Mouse (Mus musculus) frontal cortex, postnatal 14 days (tissue): ENCODE results near the gene Nav2.

ENCODE experiments used
- DNase-seq, 2 experiments: peaks; one replicate each; pipeline ENCODE4 v3.0.0; 2022; ENCODE audit warnings: low spot score in 2 of 2

The Nav2 gene

DNA sequence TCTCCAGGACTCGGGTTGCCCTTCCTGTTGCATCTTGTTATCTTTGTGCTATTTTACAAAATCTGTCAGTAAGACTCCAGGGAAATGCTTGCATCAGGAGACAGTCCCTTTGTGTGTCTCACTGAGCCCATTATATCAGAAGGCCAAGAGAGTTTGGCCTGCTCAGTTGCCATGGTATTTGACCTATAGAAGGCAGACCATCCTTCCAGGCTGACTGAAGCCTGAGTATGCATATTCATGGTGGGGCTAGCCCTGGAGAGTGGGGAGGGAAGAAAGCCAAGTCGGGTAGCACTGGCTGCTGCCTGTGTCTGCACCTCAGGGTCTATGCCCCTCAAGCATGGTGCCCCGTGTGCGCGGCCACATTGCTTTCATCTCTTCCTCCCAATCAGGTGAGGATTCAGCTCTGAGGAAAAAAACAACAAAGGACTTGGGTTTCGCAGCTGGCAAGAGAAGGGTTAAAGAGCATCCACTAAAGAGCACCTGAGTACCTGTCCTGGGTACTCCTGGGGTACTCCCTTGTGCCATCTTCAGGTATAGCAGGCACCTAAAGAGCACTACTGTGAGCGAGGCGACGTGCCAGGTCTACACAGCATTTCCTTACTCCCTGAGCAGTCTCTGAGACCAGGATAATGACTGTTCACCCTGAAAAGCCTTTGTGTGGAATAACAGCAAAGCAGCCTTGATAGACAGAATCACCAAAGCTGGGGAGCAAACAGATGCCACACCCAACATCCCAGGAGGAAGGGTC lies 144.5 kb downstream of the Nav2 start:
- DNase-seq: no peak

DNA sequence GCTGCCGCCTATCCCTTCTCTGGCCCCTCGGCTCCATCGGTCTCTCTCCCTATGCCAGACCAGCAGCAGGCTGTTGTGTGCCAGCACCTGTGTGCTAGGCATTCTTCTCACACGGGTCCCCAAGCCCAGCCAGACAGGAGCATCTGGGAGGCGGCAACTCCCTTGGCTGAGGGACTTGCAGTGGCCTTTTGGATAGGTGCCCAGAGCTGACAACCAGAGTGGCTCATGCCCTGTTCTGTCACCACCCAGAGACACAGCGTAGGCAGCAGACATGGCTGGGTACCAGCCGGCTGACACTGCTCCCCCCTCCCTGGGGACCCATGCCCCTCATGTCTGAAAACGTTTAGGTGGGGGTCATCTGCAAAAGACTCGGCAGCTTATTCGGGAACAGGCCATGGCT lies 146.8 kb downstream of the Nav2 start:
- DNase-seq: no peak

DNA sequence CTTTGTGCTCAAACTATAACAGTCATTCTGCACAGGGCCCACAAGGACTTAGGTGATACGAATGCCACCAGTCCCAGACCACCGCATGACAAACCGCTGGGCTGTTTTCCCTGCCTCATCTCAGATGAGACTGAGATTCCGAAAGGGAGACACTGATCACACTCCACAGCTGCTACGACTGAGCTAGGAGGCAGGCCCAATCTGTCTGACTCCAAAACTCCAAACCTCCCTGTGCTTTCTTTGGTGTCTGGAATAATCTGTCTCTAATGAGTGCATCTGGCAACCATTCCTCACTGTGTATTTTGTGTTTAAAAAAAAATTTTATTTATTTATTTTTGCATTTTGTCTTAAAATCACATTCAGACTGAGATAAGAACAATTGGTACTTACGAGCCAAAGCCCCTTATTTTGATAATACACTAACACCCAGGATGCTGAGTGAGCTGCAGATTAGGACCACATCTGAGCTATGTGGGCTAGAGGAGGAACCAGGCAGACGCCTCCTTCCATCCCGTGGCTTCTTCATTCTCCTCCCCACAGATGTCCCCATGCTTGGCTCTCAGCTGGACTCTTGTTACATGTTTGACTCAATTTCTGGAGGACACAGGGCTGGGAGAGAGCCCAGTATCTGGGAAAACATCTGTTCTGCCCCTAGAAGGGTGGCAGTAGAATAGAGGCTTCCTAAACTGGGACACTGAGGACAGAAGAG lies 149.9 kb downstream of the Nav2 start:
- no peak for DNase-seq

DNA sequence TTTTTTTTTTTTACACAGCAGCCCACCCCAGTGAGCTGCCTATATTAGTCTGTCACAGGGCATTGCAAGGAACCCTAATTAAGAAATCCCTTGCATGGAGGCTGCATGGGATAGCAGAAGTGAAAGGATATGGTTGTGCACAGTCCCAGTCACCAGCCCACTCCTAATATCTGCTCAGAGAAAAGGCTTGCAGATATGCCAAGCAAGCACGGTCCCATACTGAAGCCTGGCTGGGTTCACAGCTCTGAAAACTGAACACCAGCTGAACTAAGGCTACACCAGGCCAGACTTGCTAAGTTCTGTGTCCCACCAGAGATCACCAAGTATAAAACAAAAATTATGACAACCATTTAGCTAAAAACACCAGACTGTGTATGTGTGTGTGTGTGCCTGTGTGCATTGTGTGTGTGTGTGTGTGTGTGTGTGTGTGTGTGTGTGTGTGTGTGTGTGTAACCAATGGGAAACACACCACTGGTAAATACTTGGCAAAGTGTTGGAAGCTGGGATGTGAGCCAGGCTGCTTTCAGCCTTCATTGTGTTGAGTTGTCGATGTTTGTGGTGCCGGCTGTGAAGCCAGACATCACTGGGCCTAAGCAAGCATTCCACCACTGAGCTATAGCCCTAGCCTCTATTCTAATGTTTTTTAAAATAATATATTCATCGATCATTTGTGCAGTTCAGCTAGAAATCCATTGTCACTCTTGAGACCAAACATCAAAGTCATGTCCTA lies 156.4 kb downstream of the Nav2 start:
- no peak for DNase-seq

DNA sequence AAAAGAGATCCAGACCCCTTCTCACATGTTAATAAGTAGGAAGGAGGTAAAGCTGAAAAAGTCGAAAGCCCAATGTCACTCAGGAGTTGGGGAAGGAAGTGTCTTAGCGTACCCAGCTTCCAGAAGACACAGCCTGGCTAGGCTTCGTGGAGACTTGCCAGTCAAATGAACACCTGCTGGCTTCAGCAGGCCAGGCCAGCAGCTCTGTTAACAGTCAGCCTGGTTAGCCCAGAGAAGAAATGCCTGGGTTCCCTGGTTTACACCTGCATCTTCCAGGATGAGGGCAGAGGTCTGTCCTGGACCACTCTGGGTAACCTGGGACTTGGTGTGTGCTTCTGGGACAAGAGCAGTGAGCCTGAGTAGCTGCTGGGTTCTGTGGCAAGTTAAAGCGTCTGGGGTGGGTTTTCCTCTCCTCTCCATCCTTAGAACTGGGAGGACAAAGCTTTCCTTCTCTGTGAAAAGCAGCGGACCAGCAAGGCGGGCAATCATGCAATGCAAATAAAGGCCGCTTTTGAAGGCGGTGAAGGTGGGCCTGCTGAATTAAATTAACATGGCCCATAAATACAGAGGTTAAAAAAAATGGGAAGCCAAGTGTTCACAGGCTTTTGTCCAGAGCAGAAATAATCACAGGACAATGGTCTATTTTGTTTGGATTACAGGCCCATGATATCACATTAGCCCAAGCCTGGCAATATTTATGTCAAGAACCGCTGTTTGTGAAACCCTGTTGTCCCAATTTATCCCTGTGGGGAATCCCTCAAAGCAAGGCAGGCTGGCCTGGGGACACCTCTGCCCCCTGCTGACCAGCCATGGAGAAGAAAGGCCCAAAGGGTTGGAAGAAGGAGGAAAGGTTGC lies 157.3 kb downstream of the Nav2 start:
- DNase-seq: no peak

DNA sequence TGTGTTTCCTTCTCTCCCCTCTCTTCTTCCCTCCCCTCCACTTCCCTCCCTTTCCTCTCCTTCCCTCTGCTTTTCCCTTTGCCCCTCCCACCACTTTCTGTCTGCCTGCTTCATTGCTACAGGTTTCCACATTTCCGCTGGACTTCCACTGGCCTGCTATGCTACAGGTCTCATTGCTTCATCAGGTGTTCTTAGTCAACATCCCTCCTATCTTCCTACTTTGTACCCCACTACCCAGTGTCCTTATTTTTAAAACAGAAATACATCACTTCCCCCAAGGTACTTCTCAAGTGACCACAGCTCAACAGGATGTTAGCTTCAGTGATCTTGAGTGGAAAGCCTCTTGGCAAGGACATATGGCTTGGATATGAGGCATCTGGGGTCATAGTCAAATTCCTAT lies 158.3 kb downstream of the Nav2 start:
- no peak for DNase-seq

DNA sequence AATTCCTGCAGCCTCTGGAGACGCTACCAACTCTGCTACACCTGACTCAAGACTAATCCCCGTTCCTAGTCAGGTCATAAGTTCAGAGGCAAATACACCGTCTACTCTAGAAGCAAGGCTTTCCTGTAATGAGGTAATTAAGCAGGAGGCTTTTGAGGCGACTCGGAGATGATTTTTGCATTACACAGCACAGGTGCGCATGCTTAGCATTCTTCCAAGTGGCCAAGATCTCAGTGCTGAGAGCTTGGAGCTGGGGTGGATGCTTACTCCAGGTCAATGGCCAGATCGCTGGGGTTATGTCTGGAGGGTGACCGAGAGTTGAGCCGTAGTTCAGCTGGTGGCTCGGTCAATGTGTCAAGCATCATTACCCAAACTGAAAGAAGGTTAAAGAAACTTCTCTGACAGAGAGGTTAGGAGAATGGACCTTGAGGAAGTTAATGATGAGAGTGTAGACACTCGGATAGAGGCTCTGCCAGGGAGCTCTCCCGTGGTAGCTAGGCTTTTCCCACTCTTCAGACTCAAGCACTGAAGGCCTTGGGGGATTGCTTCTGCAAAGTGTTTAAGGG lies 161.0 kb downstream of the Nav2 start:
- DNase-seq: no peak

DNA sequence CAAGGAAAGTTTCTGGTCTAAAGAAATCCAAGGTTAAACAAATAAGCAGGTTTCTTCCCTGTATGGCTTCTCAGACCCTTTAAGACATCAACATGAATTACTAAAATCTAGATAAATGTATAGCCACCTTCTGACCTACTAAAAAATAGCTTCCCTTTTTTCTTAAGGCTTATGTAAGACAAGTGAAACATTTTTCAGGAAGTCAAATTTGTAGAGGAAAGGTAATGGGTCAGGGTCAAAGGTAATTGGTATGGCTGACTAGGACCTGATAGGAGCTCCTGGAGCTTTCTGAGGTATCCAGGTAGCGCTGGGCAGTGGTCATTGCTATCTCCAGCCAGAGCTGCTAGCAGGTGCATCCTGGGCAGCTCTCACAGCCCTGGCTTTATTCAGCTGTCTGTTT lies 162.1 kb downstream of the Nav2 start:
- DNase-seq: no peak

DNA sequence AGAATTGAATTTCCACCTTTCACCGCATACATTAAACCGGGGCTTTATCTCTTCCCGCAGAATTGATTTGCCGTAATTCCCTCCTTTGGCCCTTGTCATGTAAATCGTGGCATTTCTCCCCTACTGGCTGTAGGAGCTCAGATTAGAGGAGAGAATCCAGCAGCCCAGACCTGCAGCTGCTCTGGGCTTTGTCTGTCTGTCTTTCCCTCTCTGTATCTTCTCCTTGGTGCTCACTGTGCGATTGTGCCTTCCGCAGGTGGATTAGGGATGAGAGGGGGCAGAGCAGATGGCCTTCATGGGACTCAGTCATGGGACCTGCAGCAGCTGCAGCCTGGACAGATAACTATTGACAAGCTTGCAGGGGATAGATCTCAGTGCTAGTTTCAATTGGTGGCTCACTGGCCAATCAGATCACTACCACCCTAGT lies 162.6 kb downstream of the Nav2 start:
- DNase-seq: no peak

DNA sequence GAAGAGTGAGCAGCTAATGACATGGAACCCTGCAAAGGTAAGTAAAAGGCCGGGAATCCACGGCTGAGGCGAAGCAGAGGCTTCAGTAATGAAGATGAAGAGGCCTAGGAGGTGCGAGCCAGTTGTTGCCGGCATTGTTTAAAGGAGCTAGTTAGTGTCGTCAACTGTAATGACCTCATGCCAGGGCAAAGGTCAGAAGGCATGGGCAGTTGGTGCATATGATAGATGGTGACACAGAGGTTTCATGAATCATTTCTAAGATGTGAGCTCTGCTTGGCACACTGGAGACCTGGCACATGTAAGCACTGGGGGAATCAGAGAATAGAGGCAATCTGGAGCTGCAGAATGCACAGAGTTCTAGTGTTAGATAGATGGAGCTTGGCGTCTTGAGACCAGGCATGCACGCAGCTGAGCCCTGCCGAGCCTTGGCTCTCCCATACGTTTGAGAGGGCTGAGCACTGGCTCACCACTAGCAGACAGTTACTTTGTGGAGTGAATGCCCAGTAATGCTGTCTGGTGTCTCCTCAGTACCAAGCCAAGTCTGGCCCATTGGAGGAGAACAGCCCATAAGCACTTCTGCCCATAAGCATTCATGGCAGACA lies 166.9 kb downstream of the Nav2 start:
- no peak for DNase-seq

DNA sequence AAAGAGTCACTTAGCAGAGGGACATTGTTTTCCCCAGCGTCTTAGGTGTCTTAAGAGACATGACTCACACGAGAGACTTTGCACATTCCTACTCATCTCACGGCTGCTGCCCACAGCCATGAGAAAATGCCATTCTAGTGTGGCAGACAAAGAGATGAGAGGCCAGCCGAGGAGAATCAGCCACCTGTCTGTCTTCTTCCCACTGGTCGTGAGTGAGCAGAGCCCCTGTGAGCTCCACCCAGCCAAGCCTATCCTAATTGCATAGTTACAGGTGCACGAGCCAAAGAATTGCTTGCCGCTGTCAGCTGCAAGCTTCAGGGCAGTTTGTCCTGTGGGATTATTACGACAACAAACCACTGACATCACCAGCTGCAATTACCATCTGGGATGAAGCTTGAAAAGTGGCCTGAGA lies 167.8 kb downstream of the Nav2 start:
- DNase-seq: no peak

DNA sequence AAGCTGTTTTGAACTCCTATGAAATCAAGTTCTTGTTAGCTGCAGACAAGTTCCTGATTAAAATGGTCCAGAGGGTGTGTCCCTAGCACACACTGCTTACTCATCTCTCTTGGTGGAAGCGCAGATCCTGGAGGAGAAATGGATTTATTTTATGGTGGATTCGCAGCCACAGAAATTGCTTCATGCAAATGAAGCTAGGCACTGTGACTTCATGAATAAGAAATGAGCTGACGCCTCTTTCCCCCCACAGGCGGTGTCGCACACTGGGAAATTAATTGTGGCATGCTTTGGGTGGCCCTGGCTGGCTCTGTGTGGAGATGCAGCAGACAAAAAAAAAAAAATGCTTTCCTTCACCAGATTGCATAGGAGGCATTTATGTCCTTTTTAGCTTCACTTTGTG lies 170.4 kb downstream of the Nav2 start:
- DNase-seq: no peak

DNA sequence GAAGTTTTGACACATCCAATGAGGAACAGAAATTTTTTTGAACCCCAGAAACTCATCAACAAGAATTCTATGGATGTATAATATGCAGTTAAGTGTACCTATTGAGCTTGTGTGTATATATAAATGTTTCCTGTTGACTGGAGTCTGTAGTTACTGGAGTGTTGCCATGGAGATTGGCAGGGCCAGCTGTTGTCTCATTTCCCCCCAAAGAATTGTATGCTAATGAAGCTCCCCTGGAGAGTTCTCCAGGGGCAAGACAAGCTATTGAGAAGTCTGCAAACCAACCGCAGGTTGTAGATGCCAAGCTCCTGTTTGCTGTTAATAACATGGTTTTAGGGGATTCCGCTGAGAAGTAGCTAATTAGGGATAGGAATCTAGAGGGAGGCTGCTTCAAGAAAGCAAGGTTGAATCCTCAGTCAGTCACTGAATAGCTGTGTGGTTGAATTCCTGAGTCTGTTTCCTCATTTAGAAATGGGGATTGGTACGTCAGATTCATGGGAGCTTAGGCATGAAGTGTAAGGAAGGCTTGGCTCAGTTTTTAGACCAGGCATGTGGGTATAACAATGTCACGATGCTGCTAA lies 174.2 kb downstream of the Nav2 start:
- no peak for DNase-seq

DNA sequence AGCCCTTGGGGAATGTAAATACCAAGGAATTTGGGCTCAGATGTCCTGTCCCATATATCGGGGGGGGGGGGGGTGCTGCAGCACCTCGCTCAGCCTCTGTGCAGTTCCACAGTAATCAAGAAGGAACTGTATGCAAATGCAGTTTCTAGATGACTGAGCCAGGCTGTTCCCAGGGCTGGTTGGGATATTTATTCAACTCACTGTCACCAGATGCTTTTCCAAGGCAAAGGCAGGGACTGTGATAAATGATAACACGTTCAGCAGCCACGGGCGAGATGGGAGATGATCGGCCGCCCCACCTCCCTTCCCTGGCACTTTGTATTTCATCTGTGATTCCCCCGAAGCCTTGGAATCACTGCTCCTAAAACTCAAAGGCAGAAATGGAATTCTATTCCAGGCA lies 176.3 kb downstream of the Nav2 start:
- DNase-seq: peak in 1 of 2 experiments; percentile 27

DNA sequence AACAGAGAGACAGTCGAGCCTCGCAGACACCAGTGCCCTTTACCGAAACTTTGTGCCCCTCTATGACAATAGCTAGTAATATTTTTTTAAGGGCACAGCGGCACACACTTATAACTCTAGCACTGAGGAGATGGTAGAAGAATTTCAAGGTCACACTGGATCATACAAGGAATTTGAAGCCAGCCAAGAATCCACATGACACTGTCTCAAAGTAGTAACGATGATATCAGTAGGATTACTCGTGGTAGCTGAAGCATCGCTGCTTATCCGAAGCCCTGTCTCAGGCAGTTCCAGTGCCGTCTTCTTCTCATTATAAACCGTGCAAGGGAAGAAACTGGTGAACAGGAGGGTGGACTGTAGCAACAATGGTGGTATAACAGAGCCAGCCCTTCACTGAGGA lies 177.2 kb downstream of the Nav2 start:
- no peak for DNase-seq

DNA sequence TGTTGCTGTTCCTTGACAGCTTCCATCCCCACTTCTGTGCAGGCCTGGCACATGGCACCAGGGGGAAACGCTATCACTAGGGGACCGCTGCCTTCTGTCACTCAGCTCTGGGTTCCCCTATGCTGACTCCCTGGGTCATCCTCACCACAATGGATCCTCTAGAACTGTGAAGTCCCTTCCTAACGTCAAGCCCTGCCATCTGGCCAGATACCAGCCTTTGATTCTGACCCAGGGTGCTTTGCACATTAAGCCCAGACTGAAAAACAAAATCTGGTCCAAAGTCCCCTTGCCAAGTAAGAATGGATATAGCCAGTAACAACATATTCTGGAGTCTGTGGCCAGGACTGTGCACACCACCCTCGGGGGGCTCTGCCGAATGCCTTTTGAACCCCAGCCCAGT lies 178.6 kb downstream of the Nav2 start:
- DNase-seq: no peak

DNA sequence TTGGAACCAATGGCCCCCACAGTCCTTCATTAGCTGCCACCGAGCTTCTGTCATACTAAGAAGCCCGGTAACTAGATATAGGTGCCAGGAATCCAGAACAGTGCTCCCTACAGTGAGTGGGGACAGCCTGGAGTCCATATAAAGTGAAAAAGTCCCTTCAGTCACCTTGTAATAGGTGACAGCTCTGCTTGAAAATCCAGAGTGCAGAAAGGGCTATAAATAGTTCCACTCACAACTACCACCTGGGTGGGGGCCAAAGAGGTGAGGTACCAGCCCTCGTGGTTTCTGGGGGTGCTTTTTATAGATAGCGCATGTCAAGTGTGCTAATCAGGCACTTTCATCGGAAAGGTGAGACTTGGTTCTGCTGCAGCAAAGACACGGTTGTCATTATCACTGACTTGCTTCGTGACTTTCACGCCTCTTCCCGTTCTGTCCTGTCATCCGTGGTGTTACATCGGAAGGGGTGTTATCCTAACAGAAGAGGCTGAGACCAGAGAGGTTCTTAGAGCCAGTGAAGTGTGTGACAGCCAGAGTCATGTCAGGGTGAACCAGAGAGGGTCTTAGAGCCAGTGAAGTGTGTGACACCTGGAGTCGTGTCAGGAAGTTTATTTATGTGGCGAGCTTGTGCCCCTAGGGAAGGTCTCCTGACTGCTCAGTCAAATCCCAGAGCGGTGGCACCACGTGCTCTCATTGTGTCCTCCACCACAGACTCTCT lies 179.8 kb downstream of the Nav2 start:
- DNase-seq: no peak

DNA sequence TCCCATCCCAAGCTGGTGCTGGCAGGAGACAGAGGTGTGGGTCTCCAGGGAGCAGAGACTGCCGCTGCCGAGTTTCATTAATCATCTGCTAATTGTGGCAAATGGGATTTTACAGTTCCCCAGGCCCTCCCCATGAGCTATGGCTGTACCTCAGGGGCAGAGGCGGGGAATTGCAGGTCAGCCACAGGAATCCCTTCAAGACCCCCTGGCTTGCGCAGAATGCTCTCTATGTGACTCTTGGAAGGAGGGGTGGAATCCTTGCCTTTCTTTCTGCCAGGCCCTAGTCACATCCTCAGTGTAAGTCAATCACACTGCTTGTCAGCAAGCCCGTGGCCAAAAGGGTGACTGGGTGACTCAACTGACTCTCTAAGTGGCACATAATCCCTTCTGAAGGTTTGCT lies 182.9 kb downstream of the Nav2 start:
- DNase-seq: no peak

DNA sequence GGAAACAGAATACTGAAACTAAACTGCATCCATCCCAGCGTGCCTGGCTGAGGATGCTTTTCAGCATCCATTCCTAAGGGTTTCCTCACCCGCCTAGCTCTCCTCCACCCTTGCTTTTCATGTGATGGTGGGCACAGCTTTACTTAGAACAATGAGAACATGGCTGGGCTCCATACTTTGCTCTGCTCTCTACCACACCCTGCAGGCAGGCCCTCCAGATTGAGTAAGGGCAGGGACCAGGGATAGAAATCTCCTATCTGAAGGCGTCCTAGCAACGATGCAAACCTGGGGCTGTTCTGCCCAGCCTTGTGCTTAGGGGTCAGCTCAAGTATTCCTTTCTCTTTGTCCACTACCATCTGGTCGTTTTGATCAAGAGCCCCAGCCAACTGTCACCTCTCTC lies 183.4 kb downstream of the Nav2 start:
- no peak for DNase-seq

DNA sequence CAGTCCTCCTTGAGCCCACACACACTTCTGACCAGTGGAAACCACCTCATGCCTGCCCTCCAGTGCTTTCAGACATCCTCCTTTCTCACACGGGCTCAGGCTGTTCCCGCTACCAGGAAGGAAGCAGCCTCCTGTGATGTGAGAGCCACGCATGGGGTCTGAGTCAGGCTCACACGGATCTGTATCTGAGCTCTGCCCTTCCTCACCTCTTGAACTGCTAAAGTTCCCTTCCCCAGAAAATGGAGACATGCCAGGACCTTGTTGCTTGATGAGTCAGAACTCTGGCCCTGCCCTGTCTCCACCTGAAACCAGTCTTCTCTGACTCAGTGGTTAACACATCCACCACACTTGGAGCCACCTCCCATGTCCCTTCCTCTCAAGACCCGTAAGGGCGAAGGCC lies 185.1 kb downstream of the Nav2 start:
- DNase-seq: no peak
